Mouse (Mus musculus): ENCODE measurements around the gene Olfml3. TPM values are rescaled to one million over a fixed set of nuclear protein-coding genes. Genes with fewer than 3 reads are reported as not detected.

Olfml3 gene
- 2.0 and 4.8 TPM in 2 replicates for polyA plus RNA-seq (2014; fragmentation: Nextera tagmentation; extraction: Ambion mirVana)

DNA sequence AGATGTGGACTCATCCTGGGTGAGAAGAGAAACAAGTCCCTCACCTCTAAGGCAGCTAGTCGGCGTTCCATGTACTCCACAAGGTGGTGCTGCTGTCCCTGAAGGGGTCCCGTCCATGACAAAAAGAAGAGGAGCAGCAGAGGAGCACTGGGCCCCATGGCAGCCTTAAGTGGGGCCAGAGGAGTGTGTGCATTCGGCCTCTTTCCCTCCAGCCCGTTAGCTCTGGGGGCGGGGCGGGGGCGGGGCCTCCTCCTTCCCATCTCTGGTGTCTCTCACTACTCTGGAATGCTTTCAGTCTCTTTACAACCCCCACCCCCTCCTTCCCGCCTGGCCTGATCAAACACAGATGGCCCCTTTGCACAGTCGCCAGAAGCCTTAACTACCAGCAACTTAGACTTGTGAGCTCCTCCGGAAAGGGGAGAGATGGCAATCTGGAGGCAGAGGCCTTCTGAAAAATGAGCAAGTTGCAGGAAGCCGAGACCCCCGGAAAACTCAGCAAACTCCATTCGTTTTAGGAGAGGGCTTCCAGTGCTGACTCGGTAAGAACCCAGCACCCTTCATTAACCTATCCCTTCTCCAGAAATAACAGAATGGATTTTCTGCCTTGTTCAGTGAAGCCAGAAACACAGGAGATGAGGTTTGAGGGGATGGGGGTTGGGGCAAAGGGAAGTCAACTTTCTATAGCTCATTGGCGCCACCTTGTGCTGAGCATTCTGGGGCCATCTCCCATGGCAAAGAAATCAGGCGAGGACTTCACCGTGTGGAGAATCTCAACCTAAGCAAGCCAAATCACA is at the start of gene Olfml3:
TSS of gene Olfml3 (minus strand) at position 224 of the 794 bp plus-strand sequence.
- under 1% methylated on average over 18 of the region's 18 CpGs for WGBS
- H3K4me1 ChIP-seq (ENCODE audit: control insufficient read depth, insufficient read depth, low read length) = peaks cover 35% of the 10 kb centered on the region

DNA sequence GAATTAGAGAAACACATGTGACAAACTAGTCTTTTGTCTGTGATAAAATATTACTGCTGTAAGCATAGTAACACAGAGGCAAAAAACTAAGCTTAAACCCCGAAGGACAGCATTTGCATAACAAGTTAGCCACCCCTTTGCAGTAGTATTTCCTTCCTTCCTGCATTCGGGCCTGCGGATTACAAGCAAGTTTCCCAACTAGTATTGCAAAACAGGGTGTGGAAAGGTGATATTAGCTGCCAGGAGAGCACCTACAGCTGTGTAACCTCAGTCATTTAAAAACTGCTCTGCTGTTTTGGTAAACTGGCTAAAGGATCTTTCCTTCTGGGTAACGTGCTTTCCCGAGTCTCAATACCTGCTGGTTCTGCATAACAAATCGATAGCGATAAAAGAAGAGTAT is 49.4 kb upstream of the Olfml3 start:
- Histone ChIP-seq H3K27me3 (ENCODE audit: control insufficient read depth, insufficient read depth, low read length) (no peaks in the 10 kb centered on the region), H3K4me1 (ENCODE audit: control insufficient read depth, insufficient read depth, low read length) (peaks cover 15% of the 10 kb centered on the region), H3K27ac (replicated peaks; ENCODE audit: low read depth, low read length) (no peak overlapping the region), H3K4me2 (ENCODE audit: low read length) (no peak overlapping the region), H3K9me3 (ENCODE audit: control insufficient read depth, low read length) (no peaks in the 10 kb centered on the region), H3K9ac (replicated peaks; ENCODE audit: low read length) (no peak overlapping the region), H3K4me3 (replicated peaks; ENCODE audit: low read depth, low read length) (no peak overlapping the region), H3K36me3 (ENCODE audit: control insufficient read depth, insufficient read depth, low read length) (no peaks in the 10 kb centered on the region)
- no peak for DNase-seq
- ATAC-seq (ENCODE audit: low FRiP score, low TSS enrichment) = no peak
- 65% methylated on average over 7 of the region's 7 CpGs for WGBS

More for the DNA sequence above, at the start of gene Olfml3:
- Histone ChIP-seq H3K36me3 (ENCODE audit: control insufficient read depth, insufficient read depth, low read length) (peaks cover 6% of the 10 kb centered on the region), H3K27ac (replicated peaks; ENCODE audit: low read depth, low read length) (peak within 1 kb of the TSS; percentile 76), H3K27me3 (ENCODE audit: control insufficient read depth, insufficient read depth, low read length) (no peaks in the 10 kb centered on the region), H3K4me2 (ENCODE audit: low read length) (peak within 1 kb of the TSS; percentile 49), H3K9me3 (ENCODE audit: control insufficient read depth, low read length) (no peaks in the 10 kb centered on the region), H3K4me3 (replicated peaks; ENCODE audit: low read depth, low read length) (peak within 1 kb of the TSS; percentile 14), H3K9ac (replicated peaks; ENCODE audit: low read length) (peak within 1 kb of the TSS; percentile 36; the same call in 1 of the 2 replicates)
- DNase-seq (peak; percentile 96), ATAC-seq (ENCODE audit: low FRiP score, low TSS enrichment) (peak; percentile 62)

DNA sequence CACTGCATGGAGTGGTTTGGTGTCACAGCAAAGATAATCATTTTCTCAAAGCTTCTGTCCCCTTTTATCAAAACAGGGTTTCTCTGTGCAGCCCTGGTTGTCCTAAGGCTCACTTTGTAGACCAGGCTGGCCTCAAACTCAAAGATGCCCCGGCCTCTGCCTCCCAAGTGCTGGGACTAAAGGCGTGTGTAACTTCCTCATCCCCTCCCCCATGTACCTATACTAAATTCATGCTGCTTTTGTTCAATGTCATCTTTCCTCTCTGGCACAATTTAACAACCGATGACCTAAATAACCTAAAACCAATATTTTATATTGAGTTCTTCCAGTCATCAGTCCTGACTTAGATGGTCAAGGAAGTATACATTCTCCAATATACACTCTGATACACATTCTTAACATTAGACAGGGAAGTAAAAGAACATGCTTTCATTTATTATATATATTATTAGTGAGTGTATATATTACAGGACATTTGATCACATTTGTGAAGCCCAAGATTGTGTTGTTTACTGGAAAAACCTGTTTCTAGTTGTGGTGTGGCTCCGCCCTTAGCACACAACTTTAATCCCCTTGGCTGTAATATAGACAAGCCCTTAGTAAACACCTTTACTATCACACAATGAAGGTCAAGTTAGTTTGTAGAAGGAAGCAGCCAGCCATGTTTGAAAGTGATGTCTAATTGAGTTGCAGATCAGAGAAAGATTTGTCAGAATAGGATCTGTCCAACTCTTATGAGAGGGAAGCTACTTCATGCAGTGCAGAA is 45.2 kb upstream of the Olfml3 start:
- Histone ChIP-seq H3K9ac (replicated peaks; ENCODE audit: low read length) (no peak overlapping the region), H3K27me3 (ENCODE audit: control insufficient read depth, insufficient read depth, low read length) (no peaks in the 10 kb centered on the region), H3K27ac (replicated peaks; ENCODE audit: low read depth, low read length) (no peak overlapping the region), H3K4me3 (replicated peaks; ENCODE audit: low read depth, low read length) (no peak overlapping the region), H3K36me3 (ENCODE audit: control insufficient read depth, insufficient read depth, low read length) (no peaks in the 10 kb centered on the region; the same call in 1 of the 2 replicates), H3K9me3 (ENCODE audit: control insufficient read depth, low read length) (no peaks in the 10 kb centered on the region), H3K4me2 (ENCODE audit: low read length) (no peak overlapping the region), H3K4me1 (ENCODE audit: control insufficient read depth, insufficient read depth, low read length) (no peaks in the 10 kb centered on the region)
- no peak for ATAC-seq (ENCODE audit: low FRiP score, low TSS enrichment)
- no peak for DNase-seq
- 93% methylated on average over 4 of the region's 4 CpGs for WGBS

DNA sequence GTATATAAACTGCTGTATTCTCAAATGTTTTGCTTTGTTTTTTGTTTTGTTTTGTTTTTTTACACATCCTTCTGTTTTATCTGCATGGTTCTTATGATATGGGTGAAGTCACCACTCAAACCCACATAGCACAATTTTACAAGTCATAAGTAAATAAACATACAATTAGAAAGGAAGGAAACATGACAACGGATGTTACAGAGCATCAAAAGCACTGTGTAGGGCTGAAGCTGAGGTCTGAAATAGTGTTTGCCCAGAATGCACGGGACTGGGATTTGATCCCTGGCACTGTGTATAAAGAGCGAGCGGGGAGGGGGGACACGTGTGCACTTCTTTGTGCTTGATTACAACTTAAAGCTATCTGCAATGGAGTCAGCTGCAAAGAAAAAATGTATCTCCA is 43.0 kb upstream of the Olfml3 start:
- Histone ChIP-seq H3K4me3 (replicated peaks; ENCODE audit: low read depth, low read length) (no peak overlapping the region), H3K4me1 (ENCODE audit: control insufficient read depth, insufficient read depth, low read length) (no peaks in the 10 kb centered on the region), H3K27ac (replicated peaks; ENCODE audit: low read depth, low read length) (no peak overlapping the region), H3K27me3 (ENCODE audit: control insufficient read depth, insufficient read depth, low read length) (no peaks in the 10 kb centered on the region), H3K9me3 (ENCODE audit: control insufficient read depth, low read length) (no peaks in the 10 kb centered on the region), H3K9ac (replicated peaks; ENCODE audit: low read length) (no peak overlapping the region), H3K36me3 (ENCODE audit: control insufficient read depth, insufficient read depth, low read length) (peaks cover 13% of the 10 kb centered on the region), H3K4me2 (ENCODE audit: low read length) (no peak overlapping the region)
- DNase-seq = no peak
- WGBS = 84% methylated on average over 5 of the region's 5 CpGs
- ATAC-seq (ENCODE audit: low FRiP score, low TSS enrichment) = no peak

DNA sequence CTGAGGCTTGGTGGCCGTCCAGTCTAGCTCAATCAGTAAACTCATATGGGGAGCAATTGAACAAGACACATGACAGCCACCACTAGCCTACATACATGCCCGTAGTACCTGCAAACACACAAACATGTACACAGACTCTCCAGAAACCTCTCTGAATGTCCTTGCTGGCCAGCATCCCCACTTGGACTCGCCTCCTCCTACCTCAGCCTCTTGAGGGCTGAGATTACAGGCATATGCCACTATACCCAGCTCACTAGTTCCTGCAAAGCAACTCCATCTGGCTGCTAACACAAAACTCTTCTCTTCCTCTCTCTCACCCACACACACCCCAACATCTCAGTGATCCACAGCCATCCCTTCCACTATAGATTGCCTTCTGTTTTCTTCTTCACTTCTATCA is 42.5 kb upstream of the Olfml3 start:
- no peaks in the 10 kb centered on the region for H3K9me3 ChIP-seq (ENCODE audit: control insufficient read depth, low read length)
- no peak overlapping the region for H3K4me3 ChIP-seq (replicated peaks; ENCODE audit: low read depth, low read length)
- WGBS = 95% methylated on average over 3 of the region's 3 CpGs
- H3K36me3 ChIP-seq (ENCODE audit: control insufficient read depth, insufficient read depth, low read length) = peaks cover 15% of the 10 kb centered on the region
- no peak for ATAC-seq (ENCODE audit: low FRiP score, low TSS enrichment)
- DNase-seq = no peak
- H3K4me2 ChIP-seq (ENCODE audit: low read length) = no peak overlapping the region
- H3K9ac ChIP-seq (replicated peaks; ENCODE audit: low read length) = no peak overlapping the region
- no peaks in the 10 kb centered on the region for H3K27me3 ChIP-seq (ENCODE audit: control insufficient read depth, insufficient read depth, low read length)
- H3K27ac ChIP-seq (replicated peaks; ENCODE audit: low read depth, low read length) = no peak overlapping the region
- H3K4me1 ChIP-seq (ENCODE audit: control insufficient read depth, insufficient read depth, low read length) = no peaks in the 10 kb centered on the region

DNA sequence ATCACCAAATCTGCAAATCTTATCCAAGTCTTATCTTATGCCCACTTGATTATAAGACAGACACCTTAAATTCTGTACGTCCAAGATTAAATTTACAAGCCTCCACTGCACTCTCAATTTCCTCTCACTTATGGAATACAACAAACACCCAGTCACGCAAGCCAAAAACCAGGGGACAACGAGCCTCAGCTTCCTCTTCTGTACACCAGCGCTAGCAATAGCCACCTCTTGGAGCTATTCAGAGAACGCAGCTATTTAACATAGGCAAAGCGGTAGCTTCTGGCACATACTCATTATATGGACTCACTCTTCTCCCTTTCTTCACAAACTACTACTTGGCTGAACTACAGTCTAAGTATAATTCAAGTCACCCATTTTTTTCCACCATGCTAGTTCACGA is 41.4 kb upstream of the Olfml3 start:
- no peak overlapping the region for H3K4me3 ChIP-seq (replicated peaks; ENCODE audit: low read depth, low read length)
- 88% methylated on average over 7 of the region's 7 CpGs for WGBS
- no peak overlapping the region for H3K4me2 ChIP-seq (ENCODE audit: low read length)
- no peaks in the 10 kb centered on the region for H3K9me3 ChIP-seq (ENCODE audit: control insufficient read depth, low read length)
- ATAC-seq (ENCODE audit: low FRiP score, low TSS enrichment) (no peak), DNase-seq (no peak)
- no peaks in the 10 kb centered on the region for H3K4me1 ChIP-seq (ENCODE audit: control insufficient read depth, insufficient read depth, low read length)
- H3K27me3 ChIP-seq (ENCODE audit: control insufficient read depth, insufficient read depth, low read length) = no peaks in the 10 kb centered on the region
- no peak overlapping the region for H3K9ac ChIP-seq (replicated peaks; ENCODE audit: low read length)
- H3K27ac ChIP-seq (replicated peaks; ENCODE audit: low read depth, low read length) = no peak overlapping the region
- peaks cover 15% of the 10 kb centered on the region for H3K36me3 ChIP-seq (ENCODE audit: control insufficient read depth, insufficient read depth, low read length)

DNA sequence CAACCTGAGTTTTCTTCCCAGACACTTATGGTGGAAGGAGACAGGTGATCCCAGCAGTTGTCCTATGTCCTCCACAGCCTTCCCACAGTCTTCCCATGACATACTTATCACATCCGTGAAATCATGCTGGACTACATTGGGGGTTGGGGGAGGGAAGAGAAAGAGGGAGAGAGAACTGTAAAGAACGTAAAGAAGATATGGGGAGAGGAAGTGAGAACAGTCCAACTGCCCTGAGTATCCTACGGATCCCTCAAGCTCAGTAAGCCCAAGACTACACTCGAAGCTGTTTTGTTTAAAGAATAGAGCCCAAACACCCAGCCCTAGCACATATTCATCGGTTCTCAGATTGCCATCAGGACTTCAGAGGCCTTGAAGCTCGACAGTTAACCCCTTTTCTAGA is 40.9 kb upstream of the Olfml3 start:
- no peak overlapping the region for H3K27ac ChIP-seq (replicated peaks; ENCODE audit: low read depth, low read length)
- no peak for ATAC-seq (ENCODE audit: low FRiP score, low TSS enrichment)
- 91% methylated on average over 6 of the region's 6 CpGs for WGBS

DNA sequence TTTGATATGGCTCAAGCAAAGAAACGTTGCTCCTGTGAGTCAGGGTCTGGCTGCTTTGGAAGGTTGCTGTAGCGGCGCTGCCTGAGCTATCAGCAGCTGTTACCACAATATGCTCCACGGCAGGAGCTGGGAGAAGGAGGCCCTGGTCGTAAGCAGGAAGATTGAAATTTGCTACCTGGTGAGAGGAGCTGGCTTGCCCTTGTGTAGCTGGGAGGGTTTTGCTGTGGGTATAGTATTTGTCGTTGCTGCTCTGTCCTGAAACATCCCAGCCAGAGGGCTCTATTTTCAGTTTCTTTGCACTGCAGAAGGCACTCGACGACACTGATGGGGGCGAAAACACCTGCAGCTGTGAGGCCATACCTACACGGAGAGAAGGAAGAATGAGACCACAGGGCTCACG is 40.1 kb upstream of the Olfml3 start:
- H3K27ac ChIP-seq (replicated peaks; ENCODE audit: low read depth, low read length) = no peak overlapping the region
- H3K36me3 ChIP-seq (ENCODE audit: control insufficient read depth, insufficient read depth, low read length) = peaks cover 18% of the 10 kb centered on the region
- no peak for DNase-seq
- H3K9ac ChIP-seq (replicated peaks; ENCODE audit: low read length) = no peak overlapping the region
- no peaks in the 10 kb centered on the region for H3K9me3 ChIP-seq (ENCODE audit: control insufficient read depth, low read length)
- no peaks in the 10 kb centered on the region for H3K27me3 ChIP-seq (ENCODE audit: control insufficient read depth, insufficient read depth, low read length)
- no peak overlapping the region for H3K4me3 ChIP-seq (replicated peaks; ENCODE audit: low read depth, low read length)
- WGBS = 91% methylated on average over 11 of the region's 11 CpGs
- no peak for ATAC-seq (ENCODE audit: low FRiP score, low TSS enrichment)
- no peak overlapping the region for H3K4me2 ChIP-seq (ENCODE audit: low read length)
- H3K4me1 ChIP-seq (ENCODE audit: control insufficient read depth, insufficient read depth, low read length) = no peaks in the 10 kb centered on the region

More for the DNA sequence above, 40.9 kb upstream of the Olfml3 start:
- DNase-seq = no peak
- Histone ChIP-seq H3K4me3 (replicated peaks; ENCODE audit: low read depth, low read length) (no peak overlapping the region), H3K4me1 (ENCODE audit: control insufficient read depth, insufficient read depth, low read length) (no peaks in the 10 kb centered on the region), H3K27me3 (ENCODE audit: control insufficient read depth, insufficient read depth, low read length) (no peaks in the 10 kb centered on the region), H3K36me3 (ENCODE audit: control insufficient read depth, insufficient read depth, low read length) (peaks cover 16% of the 10 kb centered on the region), H3K9me3 (ENCODE audit: control insufficient read depth, low read length) (no peaks in the 10 kb centered on the region), H3K4me2 (ENCODE audit: low read length) (no peak overlapping the region), H3K9ac (replicated peaks; ENCODE audit: low read length) (no peak overlapping the region)

Measured in midbrain, embryonic 14.5 days (tissue).